Mouse (Mus musculus) cerebellum, adult 2 months (tissue): Measurements from ENCODE around the gene Fcnb.

ENCODE experiments used
- CTCF ChIP-seq: fragments of 200-500 bp; IDR thresholded peaks from 2 replicates; pipeline ENCODE4 v1.5.1; 2011; ENCODE audit warnings: low read depth, mild to moderate bottlenecking, control low read depth, low read length, moderate library complexity, borderline replicate concordance; ENCODE audit not compliant: insufficient read depth
- POLR2A ChIP-seq: fragments of 200-500 bp; IDR thresholded peaks from 2 replicates; pipeline ENCODE4 v1.6.1; 2011; ENCODE audit warnings: low read length, control low read depth, borderline replicate concordance; ENCODE audit not compliant: insufficient read depth

DNA sequence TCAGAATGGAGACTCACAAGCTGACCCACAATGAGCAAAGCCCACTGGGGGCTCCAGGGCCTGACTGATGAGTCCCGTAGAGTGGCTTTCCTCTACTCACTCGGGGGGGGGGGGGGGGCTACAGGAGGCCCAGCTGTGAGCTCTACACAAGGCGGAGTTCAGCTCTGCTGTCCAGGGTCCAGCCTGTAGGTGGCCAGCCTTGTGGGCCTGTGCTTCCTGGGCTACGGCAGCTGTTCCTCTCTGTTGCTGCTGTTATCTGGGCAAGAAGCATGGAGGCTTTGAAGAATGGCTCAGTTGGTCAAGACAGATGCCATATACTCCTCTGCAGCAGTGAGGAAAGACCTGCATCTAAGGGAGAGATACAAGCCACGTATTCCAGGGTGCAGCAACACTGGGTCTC is 24.1 kb upstream of the Fcnb start:
- TF ChIP-seq POLR2A, result no peak
- no peak for TF ChIP-seq CTCF
